Mouse (Mus musculus): Measurements from ENCODE around the gene Rab6b. TPM values are rescaled to one million over a fixed set of nuclear protein-coding genes. Genes with fewer than 3 reads are reported as not detected.

Gene Rab6b
- total and polyA plus RNA-seq, 2 experiments, result 0.02 to 0.37 TPM

DNA sequence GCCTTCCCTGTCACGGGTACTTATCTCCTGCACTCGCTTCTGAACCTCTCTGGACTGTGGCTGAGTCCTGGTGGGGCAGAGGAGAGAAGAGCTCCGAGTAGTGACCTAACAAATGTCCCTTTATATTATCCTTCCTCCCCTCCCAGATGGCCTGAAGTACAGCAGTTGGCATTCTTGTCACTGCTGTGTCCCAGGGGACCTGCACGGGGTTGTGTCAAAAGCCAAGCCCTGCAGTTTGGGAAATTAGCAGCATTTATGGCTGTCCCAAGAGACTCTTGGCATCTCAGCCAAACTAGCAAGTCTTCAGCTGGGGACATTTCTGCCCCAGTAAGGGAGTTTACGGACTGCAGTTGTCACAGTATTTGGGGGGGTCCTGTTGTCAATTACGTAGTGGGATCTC lies 27.9 kb downstream of the Rab6b start:
- Histone ChIP-seq H3K4me3 (ENCODE audit: insufficient read depth, low read depth, low read length) (no peak overlapping the region), H3K27ac (replicated peaks; ENCODE audit: insufficient read depth, low read depth, low read length) (no peak overlapping the region), H3K79me2 (ENCODE audit: control insufficient read depth, insufficient read depth, low read length) (no peaks in the 10 kb centered on the region), H3K36me3 (ENCODE audit: control insufficient read depth, insufficient read depth, low read length) (no peaks in the 10 kb centered on the region), H3K9ac (ENCODE audit: low read depth, low read length) (no peak overlapping the region), H3K4me1 (ENCODE audit: control insufficient read depth, insufficient read depth, low read length) (no peaks in the 10 kb centered on the region), H3K27me3 (ENCODE audit: control insufficient read depth, insufficient read depth, low read length) (no peaks in the 10 kb centered on the region)
- 88% methylated on average over 6 of the region's 6 CpGs for WGBS
- no peak for DNase-seq (ENCODE audit: extremely low read depth, low read depth, low spot score)
- TF ChIP-seq POLR2A (IDR thresholded peaks at IDR 0.05; ENCODE audit: extremely low read depth, insufficient read depth, low read length) (no peak), CTCF (IDR thresholded peaks at IDR 0.05; ENCODE audit: low read depth, low read length) (no peak)

GRCm38 (mm10) chr9:103140384-103140783 lies 28.8 kb downstream of the Rab6b start:
- no peak overlapping the region for H3K9ac ChIP-seq (ENCODE audit: low read depth, low read length)
- DNase-seq (ENCODE audit: extremely low read depth, low read depth, low spot score), result no peak
- no peak overlapping the region for H3K4me3 ChIP-seq (ENCODE audit: insufficient read depth, low read depth, low read length)
- no peak overlapping the region for H3K27ac ChIP-seq (replicated peaks; ENCODE audit: insufficient read depth, low read depth, low read length)
- no peaks in the 10 kb centered on the region for H3K27me3 ChIP-seq (ENCODE audit: control insufficient read depth, insufficient read depth, low read length)
- no peaks in the 10 kb centered on the region for H3K4me1 ChIP-seq (ENCODE audit: control insufficient read depth, insufficient read depth, low read length)
- 92% methylated on average over 6 of the region's 6 CpGs for WGBS
- H3K79me2 ChIP-seq (ENCODE audit: control insufficient read depth, insufficient read depth, low read length), result no peaks in the 10 kb centered on the region
- TF ChIP-seq CTCF (IDR thresholded peaks at IDR 0.05; ENCODE audit: low read depth, low read length), result no peak
- TF ChIP-seq POLR2A (IDR thresholded peaks at IDR 0.05; ENCODE audit: extremely low read depth, insufficient read depth, low read length), result no peak
- no peaks in the 10 kb centered on the region for H3K36me3 ChIP-seq (ENCODE audit: control insufficient read depth, insufficient read depth, low read length)

DNA sequence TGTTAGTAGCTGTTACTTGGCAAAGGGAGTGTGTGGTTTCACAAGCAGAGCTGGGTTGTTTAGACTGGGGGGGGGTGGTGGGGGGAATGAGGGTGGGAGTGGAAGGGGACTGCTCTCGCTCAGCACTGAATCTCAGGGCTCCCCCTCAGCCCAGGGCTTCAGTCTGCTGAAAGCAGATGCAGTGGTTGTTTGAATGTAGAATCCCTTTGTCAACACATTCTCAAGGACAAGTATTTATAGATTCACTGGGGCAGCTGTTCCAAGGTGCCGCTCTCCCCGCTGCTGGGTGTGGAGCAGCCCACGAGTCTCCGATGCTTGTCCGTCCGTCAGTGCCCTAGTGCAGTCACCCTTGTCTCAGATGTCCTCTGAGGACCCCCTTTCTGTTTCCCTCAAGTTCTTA lies 29.7 kb downstream of the Rab6b start:
- no peak overlapping the region for H3K4me3 ChIP-seq (ENCODE audit: insufficient read depth, low read depth, low read length)
- TF ChIP-seq POLR2A (IDR thresholded peaks at IDR 0.05; ENCODE audit: extremely low read depth, insufficient read depth, low read length), result no peak
- TF ChIP-seq CTCF (IDR thresholded peaks at IDR 0.05; ENCODE audit: low read depth, low read length), result no peak
- WGBS, result 91% methylated on average over 7 of the region's 7 CpGs
- H3K27ac ChIP-seq (replicated peaks; ENCODE audit: insufficient read depth, low read depth, low read length), result no peak overlapping the region
- no peaks in the 10 kb centered on the region for H3K36me3 ChIP-seq (ENCODE audit: control insufficient read depth, insufficient read depth, low read length)
- no peak for DNase-seq (ENCODE audit: extremely low read depth, low read depth, low spot score)
- H3K4me1 ChIP-seq (ENCODE audit: control insufficient read depth, insufficient read depth, low read length), result no peaks in the 10 kb centered on the region
- no peak overlapping the region for H3K9ac ChIP-seq (ENCODE audit: low read depth, low read length)
- H3K27me3 ChIP-seq (ENCODE audit: control insufficient read depth, insufficient read depth, low read length), result no peaks in the 10 kb centered on the region
- no peaks in the 10 kb centered on the region for H3K79me2 ChIP-seq (ENCODE audit: control insufficient read depth, insufficient read depth, low read length)

GRCm38 (mm10) chr9:103143881-103144280 lies 32.3 kb downstream of the Rab6b start:
- H3K4me1 ChIP-seq (ENCODE audit: control insufficient read depth, insufficient read depth, low read length), result no peaks in the 10 kb centered on the region
- TF ChIP-seq CTCF (IDR thresholded peaks at IDR 0.05; ENCODE audit: low read depth, low read length) (no peak), POLR2A (IDR thresholded peaks at IDR 0.05; ENCODE audit: extremely low read depth, insufficient read depth, low read length) (no peak)
- no peaks in the 10 kb centered on the region for H3K79me2 ChIP-seq (ENCODE audit: control insufficient read depth, insufficient read depth, low read length)
- no peak overlapping the region for H3K27ac ChIP-seq (replicated peaks; ENCODE audit: insufficient read depth, low read depth, low read length)
- no peaks in the 10 kb centered on the region for H3K27me3 ChIP-seq (ENCODE audit: control insufficient read depth, insufficient read depth, low read length)
- H3K9ac ChIP-seq (ENCODE audit: low read depth, low read length), result no peak overlapping the region
- no peak for DNase-seq (ENCODE audit: extremely low read depth, low read depth, low spot score)
- H3K36me3 ChIP-seq (ENCODE audit: control insufficient read depth, insufficient read depth, low read length), result no peaks in the 10 kb centered on the region
- 80% methylated on average over 4 of the region's 4 CpGs for WGBS
- no peak overlapping the region for H3K4me3 ChIP-seq (ENCODE audit: insufficient read depth, low read depth, low read length)

DNA sequence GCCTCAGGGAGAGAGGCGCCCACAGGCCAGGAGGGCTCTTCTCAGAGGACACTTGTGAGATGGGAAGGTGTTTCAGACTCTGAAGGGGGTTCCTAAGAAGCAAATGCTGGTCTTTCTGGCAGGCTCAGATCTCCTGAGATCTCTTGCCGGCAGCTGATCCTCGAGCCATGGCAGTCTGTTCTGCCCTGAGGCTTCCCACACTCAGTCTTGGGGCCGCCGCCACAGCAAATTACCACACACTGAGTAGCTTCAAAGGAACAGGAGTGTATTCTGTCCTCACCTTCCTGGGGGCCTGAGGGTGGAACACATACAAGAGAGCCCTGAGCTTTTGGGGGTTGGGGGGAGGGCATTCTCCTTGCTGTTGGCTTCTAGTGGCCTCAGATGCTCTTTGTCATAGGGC lies 33.8 kb downstream of the Rab6b start:
- Histone ChIP-seq H3K4me3 (ENCODE audit: insufficient read depth, low read depth, low read length) (no peak overlapping the region), H3K9ac (ENCODE audit: low read depth, low read length) (no peak overlapping the region), H3K27me3 (ENCODE audit: control insufficient read depth, insufficient read depth, low read length) (no peaks in the 10 kb centered on the region), H3K27ac (replicated peaks; ENCODE audit: insufficient read depth, low read depth, low read length) (no peak overlapping the region), H3K36me3 (ENCODE audit: control insufficient read depth, insufficient read depth, low read length) (no peaks in the 10 kb centered on the region), H3K79me2 (ENCODE audit: control insufficient read depth, insufficient read depth, low read length) (no peaks in the 10 kb centered on the region), H3K4me1 (ENCODE audit: control insufficient read depth, insufficient read depth, low read length) (no peaks in the 10 kb centered on the region)
- WGBS, result 86% methylated on average over 5 of the region's 5 CpGs
- DNase-seq (ENCODE audit: extremely low read depth, low read depth, low spot score), result no peak
- TF ChIP-seq CTCF (IDR thresholded peaks at IDR 0.05; ENCODE audit: low read depth, low read length) (no peak), POLR2A (IDR thresholded peaks at IDR 0.05; ENCODE audit: extremely low read depth, insufficient read depth, low read length) (no peak)

DNA sequence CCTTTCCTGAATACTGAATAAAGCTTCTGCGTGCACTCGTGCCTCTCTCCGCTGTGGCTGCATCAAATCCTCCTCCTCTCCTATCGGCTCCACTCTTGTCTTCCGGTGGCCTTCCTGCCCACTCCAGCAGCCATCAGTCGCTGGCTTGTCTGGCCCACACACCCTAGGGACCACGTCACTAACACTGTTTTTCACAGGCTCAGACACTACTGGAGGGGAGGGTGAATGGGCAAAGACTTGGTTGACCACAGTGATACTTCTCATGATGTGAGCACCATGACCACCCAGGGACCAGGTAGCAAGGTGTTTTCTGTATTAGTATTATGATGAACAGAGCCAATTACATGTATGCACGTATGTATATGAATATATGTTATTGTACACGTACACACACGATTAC lies 34.7 kb downstream of the Rab6b start:
- no peaks in the 10 kb centered on the region for H3K4me1 ChIP-seq (ENCODE audit: control insufficient read depth, insufficient read depth, low read length)
- TF ChIP-seq CTCF (IDR thresholded peaks at IDR 0.05; ENCODE audit: low read depth, low read length), result no peak
- no peak for TF ChIP-seq POLR2A (IDR thresholded peaks at IDR 0.05; ENCODE audit: extremely low read depth, insufficient read depth, low read length)
- no peaks in the 10 kb centered on the region for H3K79me2 ChIP-seq (ENCODE audit: control insufficient read depth, insufficient read depth, low read length)
- 91% methylated on average over 10 of the region's 10 CpGs for WGBS
- H3K27me3 ChIP-seq (ENCODE audit: control insufficient read depth, insufficient read depth, low read length), result no peaks in the 10 kb centered on the region
- no peak for DNase-seq (ENCODE audit: extremely low read depth, low read depth, low spot score)
- no peak overlapping the region for H3K9ac ChIP-seq (ENCODE audit: low read depth, low read length)
- H3K4me3 ChIP-seq (ENCODE audit: insufficient read depth, low read depth, low read length), result no peak overlapping the region
- no peaks in the 10 kb centered on the region for H3K36me3 ChIP-seq (ENCODE audit: control insufficient read depth, insufficient read depth, low read length)
- no peak overlapping the region for H3K27ac ChIP-seq (replicated peaks; ENCODE audit: insufficient read depth, low read depth, low read length)
